Mouse (Mus musculus): ENCODE measurements around the gene Scgb3a1.

Scgb3a1 gene

GRCm38 (mm10) chr11:49658791-49659469 is 4.5 kb upstream of the Scgb3a1 start:
- DNase-seq (ENCODE audit: low read depth, low spot score), result no peak

DNA sequence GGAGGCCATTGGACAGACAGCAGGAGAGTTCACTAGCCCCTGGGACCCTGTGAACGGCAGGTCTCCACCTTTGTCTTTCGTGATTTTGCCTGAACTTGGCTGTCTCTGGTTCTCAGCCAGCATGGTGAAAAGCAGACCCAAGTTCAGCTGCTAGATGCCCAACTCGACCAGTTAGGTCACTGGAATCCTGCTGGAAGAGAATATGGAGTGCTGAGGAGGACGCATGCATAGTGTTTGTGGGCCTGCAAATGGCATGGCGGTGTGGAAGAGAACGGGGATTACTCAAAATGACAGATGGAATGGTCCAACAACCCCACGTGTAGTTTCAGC is 4.0 kb upstream of the Scgb3a1 start:
- no peak for DNase-seq (ENCODE audit: low read depth, low spot score)

DNA sequence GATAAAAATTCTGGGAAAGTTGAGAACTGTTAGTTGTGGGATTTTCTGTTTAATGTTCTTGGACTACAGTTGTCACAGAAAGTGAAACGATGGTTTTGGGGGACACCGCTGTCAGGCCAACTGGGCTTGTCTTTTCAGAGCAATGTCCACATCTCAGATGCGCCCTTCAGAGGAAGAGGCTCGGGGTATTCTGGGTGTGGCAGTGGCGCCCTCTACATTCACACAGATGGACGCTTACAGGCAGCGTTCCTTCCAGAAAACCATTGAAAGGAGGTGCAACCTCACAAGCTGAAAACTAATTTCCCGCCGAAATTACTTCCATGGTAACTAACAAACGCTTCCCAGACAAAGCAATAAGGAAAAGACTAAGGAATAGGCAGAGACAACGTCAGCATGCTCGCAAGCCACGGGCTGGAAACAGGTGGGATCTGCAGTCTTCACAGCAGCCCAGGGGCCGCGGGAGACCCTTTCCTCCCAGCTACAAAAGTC is 1.1 kb upstream of the Scgb3a1 start:
- no peak for DNase-seq (ENCODE audit: low read depth, low spot score)

DNA sequence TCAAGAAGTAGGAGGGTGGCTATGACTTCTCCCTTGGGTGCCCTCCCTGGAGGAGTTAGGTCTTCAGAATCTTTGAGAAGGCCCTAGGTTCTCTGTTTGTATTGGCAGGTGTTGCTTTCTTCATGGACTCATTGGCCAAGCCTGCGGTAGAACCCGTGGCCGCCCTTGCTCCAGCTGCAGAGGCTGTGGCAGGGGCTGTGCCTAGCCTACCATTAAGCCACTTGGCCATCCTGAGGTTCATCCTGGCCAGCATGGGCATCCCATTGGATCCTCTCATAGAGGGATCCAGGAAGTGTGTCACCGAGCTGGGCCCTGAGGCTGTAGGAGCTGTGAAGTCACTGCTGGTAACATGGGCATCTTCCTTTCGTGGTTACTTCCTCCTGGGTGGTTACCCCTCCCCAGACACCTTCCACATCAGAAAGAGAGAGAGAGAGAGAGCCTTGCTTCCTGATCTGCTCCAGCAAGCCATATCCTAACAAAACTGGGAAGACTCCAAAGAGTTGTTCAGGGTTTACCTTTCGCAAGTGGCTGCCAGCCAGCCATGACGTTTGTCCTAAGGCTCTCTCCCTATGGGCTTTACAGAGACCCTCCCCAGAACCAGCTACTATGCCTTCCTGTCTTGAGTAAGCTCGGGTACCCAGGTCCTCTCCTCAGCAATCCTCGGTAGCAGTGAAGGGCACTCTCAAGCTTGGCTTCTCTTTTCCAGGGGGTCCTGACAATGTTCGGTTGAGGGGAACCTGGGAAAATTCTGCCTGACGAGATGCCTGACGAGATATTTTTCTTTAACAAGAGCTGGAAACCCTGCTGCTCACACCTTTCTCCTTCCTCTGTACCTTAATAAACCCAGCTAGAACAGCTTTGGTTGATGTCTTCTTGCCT is 1.1 kb downstream of the Scgb3a1 start:
- DNase-seq (ENCODE audit: low read depth, low spot score), result no peak

DNA sequence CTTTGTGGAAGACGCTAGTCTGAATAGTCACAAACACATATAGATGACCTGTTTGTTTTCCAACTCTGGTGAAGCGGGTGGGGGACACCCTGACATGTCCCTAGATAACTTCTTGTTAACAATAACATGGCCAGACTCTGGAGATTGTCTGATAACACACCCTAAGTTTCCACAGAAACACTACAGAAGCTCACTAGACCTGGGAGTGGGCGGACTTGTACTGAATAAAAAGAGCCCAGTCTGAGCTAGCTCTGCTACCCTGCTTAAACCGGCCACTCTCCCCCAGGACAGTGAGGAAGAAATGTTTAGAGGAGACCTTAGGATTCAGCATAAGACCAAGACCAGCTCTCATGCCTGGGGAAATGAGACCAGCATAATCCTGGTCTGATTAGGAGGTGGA is 2.1 kb downstream of the Scgb3a1 start:
- DNase-seq (ENCODE audit: low read depth, low spot score), result no peak

DNA sequence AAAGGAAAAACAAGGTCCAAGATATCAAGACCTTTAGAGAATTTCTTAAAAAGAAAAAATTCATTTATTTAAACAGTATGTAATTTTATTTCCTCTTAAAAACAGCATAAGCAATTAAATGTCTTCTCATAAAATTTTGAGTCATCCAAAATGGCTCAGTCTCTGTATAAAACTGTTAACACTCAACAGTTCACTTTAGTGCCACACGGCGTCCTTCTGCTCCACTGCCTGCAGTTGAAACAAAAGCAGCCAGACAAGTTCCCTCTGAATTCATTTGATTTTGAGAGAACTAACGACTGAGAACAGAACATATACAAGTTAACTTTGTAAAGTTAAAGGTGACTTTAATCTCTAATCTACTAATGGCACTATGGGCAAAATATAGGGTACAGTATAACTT is 10.0 kb downstream of the Scgb3a1 start:
- no peak for DNase-seq (ENCODE audit: low read depth, low spot score)

- no peak for DNase-seq (ENCODE audit: low read depth, low spot score)
Measured at GRCm38 (mm10) chr11:49684237-49684973, 21.0 kb downstream of the Scgb3a1 start.

DNA sequence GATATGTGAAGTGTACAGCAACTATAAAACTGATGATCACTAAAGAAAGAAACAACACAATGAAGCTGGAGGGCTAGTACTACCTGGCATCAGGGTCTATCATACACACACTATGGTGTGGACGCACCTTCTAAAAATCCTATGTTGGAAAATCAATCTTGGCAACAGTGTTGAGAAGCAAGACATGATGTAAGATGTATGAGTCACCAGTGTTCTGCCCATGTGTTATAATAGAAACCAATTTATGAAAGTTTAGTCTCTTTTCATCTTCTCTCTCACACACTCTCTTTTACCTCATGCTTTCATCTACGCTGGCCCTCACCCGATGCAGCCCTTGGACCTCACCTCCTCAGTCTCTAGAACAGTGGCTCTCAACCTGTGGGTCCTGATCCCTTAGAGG is 31.6 kb downstream of the Scgb3a1 start:
- no peak for DNase-seq (ENCODE audit: low read depth, low spot score)

GRCm38 (mm10) chr11:49695695-49696094 is 32.3 kb downstream of the Scgb3a1 start:
- no peak for DNase-seq (ENCODE audit: low read depth, low spot score)

- no peak for DNase-seq (ENCODE audit: low read depth, low spot score)
Measured at GRCm38 (mm10) chr11:49696472-49696871, 33.1 kb downstream of the Scgb3a1 start.

DNA sequence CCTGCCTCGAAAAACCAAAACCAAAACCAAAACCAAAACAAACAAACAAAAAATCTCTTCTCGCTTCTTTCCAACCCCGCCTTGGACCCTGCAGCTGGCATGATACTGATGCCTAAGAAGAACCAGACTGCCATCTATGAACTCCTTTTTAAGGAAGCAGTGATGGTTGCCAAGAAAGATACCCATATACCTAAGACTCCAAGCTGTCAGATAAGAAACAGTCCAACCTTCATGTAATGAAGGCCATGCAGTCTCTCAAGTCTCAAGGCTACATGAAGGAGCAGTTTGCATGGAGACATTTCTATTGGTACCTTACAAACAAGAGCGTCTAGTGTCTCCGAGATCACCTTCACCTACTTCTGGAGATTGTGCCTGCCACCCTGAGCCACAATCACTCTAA is 34.4 kb downstream of the Scgb3a1 start:
- DNase-seq (ENCODE audit: low read depth, low spot score), result no peak

DNA sequence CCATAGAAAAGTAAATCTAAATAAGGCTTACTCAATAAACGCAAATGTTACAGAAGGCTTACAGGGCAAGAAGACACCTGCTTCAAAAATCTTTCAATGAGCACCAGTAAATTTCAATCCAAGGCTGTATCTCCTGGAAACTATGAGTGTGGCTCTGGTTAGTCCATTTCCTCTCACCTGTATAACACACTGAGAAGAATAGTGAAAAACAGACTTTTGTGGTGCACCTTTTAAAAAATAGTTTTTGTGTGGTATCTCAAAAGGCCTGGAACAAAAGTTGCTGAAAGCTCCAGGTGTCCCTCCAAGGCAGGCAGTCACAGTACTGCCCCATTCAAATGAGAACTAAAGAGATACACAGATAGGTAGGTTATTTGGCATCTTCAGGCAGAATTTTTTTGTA is 35.7 kb downstream of the Scgb3a1 start:
- DNase-seq (ENCODE audit: low read depth, low spot score), result no peak

- DNase-seq (ENCODE audit: low read depth, low spot score), result no peak
Measured at GRCm38 (mm10) chr11:49702014-49702413, 38.6 kb downstream of the Scgb3a1 start.

GRCm38 (mm10) chr11:49704804-49705203 is 41.4 kb downstream of the Scgb3a1 start:
- no peak for DNase-seq (ENCODE audit: low read depth, low spot score)

DNA sequence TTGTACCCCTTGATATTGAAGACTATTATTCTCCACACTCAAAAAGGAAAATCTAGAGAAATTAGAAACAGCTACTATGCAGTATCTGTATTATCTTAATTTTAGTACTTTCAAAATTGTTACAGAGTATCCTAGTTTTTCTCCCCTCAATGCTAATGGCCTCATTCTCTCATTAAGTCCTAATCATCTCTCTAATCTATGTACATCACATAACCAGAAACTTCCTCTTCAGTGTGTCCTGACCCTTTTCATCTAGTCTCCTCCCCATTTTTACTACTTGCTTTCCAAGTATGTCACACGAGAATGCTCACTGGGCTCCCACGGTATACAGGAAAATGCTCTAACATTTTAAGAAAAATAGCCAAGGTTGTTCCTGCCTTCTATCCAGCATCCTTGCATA is 44.4 kb downstream of the Scgb3a1 start:
- DNase-seq (ENCODE audit: low read depth, low spot score), result no peak

- DNase-seq (ENCODE audit: low read depth, low spot score), result no peak
Measured at GRCm38 (mm10) chr11:49710664-49711063, 47.3 kb downstream of the Scgb3a1 start.

DNA sequence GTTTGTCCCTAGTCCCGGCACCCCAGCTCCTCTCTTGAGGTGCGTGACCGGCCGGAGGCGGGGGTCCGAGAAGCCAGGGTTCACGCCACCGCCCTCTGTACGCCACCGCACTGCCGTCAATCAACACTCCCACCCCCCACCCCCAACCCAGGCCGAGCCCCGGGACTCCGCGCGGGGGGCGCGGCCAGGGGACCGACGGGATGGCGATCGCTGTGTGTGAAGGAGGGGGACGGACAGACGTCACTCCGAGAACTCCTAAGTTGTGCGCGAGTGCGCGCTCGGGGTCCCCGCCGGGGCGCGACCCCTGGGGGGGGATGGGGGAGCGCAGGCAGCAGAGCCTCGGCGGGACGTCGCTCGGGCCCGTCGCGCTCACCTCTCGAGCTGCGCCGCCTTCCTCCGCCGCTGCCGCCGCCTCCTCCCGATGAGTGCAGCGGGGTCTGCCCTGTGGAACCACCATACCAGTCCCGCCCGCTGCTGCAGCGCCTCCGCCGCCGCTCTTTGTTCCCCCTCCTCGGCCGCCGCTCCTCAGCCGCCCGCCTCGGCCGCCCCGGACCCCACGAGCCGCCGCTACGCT is 48.7 kb downstream of the Scgb3a1 start:
- DNase-seq (ENCODE audit: low read depth, low spot score), result peak; percentile 64

DNA sequence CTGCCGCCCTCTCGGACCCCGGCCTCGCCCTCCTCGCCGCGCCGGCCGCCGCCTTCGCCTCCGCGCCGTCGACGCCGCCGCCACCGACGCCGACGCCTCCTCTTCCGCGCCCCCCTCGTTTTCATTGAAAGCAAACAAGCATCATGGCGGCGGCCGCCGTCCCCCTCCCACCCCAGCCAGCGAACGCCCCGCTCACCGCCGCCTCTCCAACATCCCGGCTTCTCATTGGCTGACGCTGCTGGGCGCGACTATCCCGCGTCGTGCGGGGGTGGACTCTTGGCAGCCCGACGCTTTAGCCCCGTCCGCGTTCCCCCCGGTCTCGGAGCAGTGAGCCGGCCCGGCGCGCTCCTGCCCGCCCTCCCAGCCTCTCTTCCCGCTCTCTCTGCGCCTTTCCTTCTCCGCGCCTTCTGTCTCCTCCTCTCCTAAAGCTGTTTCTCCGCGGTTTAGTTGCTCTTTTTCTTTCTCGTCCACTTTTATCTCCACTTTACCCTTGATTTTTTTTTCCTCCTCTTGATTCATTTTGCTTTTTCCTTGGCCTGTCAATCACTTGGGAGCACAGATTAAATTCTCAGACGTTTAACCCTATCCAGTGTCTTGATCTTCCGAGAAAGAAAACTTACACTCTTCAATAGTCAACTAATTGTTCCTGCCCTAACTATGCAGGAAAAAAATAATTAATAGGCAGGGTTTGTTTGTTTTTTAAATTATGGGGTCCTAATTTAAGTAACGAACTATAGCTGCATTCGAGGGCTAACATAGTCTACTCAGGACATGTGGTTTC is 49.3 kb downstream of the Scgb3a1 start, which contains the start of gene Cnot6:
Gene Cnot6 (minus strand): TSS at position 169 of the 781 bp plus-strand sequence.
- DNase-seq (ENCODE audit: low read depth, low spot score), result peak; percentile 98

- peak; percentile 50 for DNase-seq (ENCODE audit: low read depth, low spot score)
Measured at GRCm38 (mm10) chr11:49713336-49714334, 50.2 kb downstream of the Scgb3a1 start.

Data from forelimb bud, embryonic 11.5 days (tissue).